Mouse (Mus musculus): ENCODE measurements around the gene Atp7a.

DNA sequence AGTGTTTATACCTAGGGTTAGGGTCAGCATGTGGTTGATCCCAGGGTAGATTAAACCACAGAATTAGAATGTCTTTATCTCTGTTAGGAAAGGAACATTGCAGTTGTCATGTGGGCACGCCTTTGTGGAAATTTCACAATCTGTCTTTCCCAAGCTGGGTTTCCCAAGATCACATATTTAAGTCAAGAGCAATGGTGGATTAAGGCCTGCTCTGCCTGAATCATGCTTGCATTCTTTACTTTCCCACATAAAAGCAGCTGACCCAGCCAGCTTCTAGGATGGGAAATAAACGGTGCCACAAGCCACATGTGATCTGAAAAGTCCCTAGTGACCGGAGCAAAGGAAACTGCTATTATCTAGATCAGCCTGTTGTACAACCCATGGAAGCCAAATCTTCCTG is 122.4 kb downstream of the Atp7a start:
- TF ChIP-seq CTCF (IDR thresholded peaks at IDR 0.05; ENCODE audit: low read depth, low read length): no peak
- TF ChIP-seq EP300 (IDR thresholded peaks at IDR 0.05; ENCODE audit: insufficient read depth, low read depth, low read length): no peak
- TF ChIP-seq POLR2A (IDR thresholded peaks at IDR 0.05; ENCODE audit: insufficient read depth, low read length): no peak
